Mouse (Mus musculus) small intestine, adult 2 months (tissue): ENCODE data around the gene Sdk2.

ENCODE experiments used
- CTCF ChIP-seq: fragments of 200-500 bp; IDR thresholded peaks from 2 replicates; pipeline ENCODE4 v1.5.1; 2012; ENCODE audit warnings: low read depth, mild to moderate bottlenecking, control low read depth, inconsistent platforms, low read length, moderate library complexity, mixed read lengths; ENCODE audit not compliant: insufficient replicate concordance, insufficient read length; ENCODE audit errors: extremely low read depth
- POLR2A ChIP-seq: fragments of 200-500 bp; IDR thresholded peaks from 2 replicates; pipeline ENCODE4 v1.6.1; 2012; ENCODE audit warnings: low read depth, mild to moderate bottlenecking, control low read depth, inconsistent platforms, low read length, moderate library complexity

DNA sequence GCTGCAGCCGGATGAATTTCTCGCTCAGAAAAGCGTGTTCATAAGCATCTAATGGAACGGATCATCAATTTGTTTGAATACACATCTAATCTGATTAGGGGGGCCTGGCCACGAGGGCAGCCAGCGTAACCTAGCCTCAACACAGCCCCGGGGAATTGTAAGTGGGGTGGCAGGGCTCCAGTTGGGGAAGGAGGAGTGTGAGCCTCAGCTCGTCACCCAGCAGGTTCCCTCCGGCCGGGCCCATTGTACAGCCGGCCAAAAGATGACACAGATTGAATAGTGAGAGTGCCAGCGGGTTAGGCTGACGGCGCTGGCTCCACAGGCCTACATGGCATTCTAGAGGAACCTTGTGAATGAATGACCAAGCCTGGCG, 115.2 kb downstream of the Sdk2 start:
- no peak for TF ChIP-seq POLR2A
- TF ChIP-seq CTCF: no peak
